Mouse (Mus musculus) CH12.LX (cell line): ENCODE data around the gene 2610318N02Rik. TPM values are rescaled to one million over a fixed set of nuclear protein-coding genes. Genes with fewer than 3 reads are reported as not detected.

ENCODE experiments used
- DNase-seq: peaks from one replicate; pipeline ENCODE4 v3.0.0-alpha.2; 2013; ENCODE audit errors: extremely low read depth
- H3K27ac ChIP-seq: 2 replicates; pipeline ENCODE4 v1.5.1; 2012; ENCODE audit warnings: low read depth, mild to moderate bottlenecking, control low read depth, moderate library complexity; ENCODE audit not compliant: insufficient read depth
- H3K27me3 ChIP-seq: replicated peaks from 2 replicates; pipeline ENCODE3; 2012; ENCODE audit warnings: inconsistent platforms
- H3K36me3 ChIP-seq, 2 experiments: replicated peaks in 1 of 2; 2 replicates each; pipeline versions ENCODE3 to v1.6.1; 2012; ENCODE audit warnings: inconsistent platforms in 1 of 2, low read length in 1 of 2, mild to moderate bottlenecking in 1 of 2, mixed read lengths in 1 of 2, moderate library complexity in 1 of 2; ENCODE audit not compliant: control insufficient read depth in 1 of 2, insufficient read depth in 1 of 2
- H3K4me1 ChIP-seq, 2 experiments: 2 replicates each; pipeline ENCODE4 v1.6.1; 2012; ENCODE audit warnings: inconsistent platforms in 1 of 2, moderate library complexity in 1 of 2; ENCODE audit not compliant: insufficient read depth in 2 of 2, control insufficient read depth in 1 of 2
- H3K4me2 ChIP-seq: 2 replicates; pipeline ENCODE4 v1.6.1; 2012; ENCODE audit warnings: low read depth, mild to moderate bottlenecking, control low read depth; ENCODE audit not compliant: poor library complexity, insufficient read depth, severe bottlenecking
- H3K4me3 ChIP-seq, 3 experiments: fragments of 150-350 bp in 1 of 3; sonication (generic) in 1 of 3; replicated peaks in 1 of 3; 2 replicates each; pipeline versions ENCODE3 to v1.5.1; 2011 to 2012; ENCODE audit warnings: low read depth in 2 of 3, low read length in 2 of 3, mild to moderate bottlenecking in 2 of 3, moderate library complexity in 2 of 3, control low read depth in 1 of 3, improper control_type of control experiment in 1 of 3, inconsistent platforms in 1 of 3, mixed read lengths in 1 of 3; ENCODE audit not compliant: poor library complexity in 1 of 3
- H3K79me2 ChIP-seq: replicated peaks from 2 replicates; pipeline ENCODE4 v1.6.1; 2012; ENCODE audit warnings: mild to moderate bottlenecking, moderate library complexity; ENCODE audit not compliant: control insufficient read depth, poor library complexity, insufficient read depth, severe bottlenecking; ENCODE audit errors: extremely low read depth
- H3K9ac ChIP-seq: 2 replicates; pipeline ENCODE4 v1.6.1; 2012; ENCODE audit warnings: low read depth, mild to moderate bottlenecking, control low read depth, moderate library complexity; ENCODE audit not compliant: insufficient read depth
- H3K9me3 ChIP-seq: replicated peaks from 2 replicates; pipeline ENCODE3; 2012; ENCODE audit warnings: low read length, inconsistent platforms, mixed read lengths
- CHD1 ChIP-seq: IDR thresholded peaks from 2 replicates; pipeline ENCODE4 v1.6.1; 2012; ENCODE audit warnings: low read depth, low read length, improper control_type of control experiment, inconsistent platforms
- CTCF ChIP-seq, 2 experiments: IDR thresholded peaks in 1 of 2; conservative IDR thresholded peaks in 1 of 2; 2 replicates each; pipeline ENCODE4 v1.5.1; 2011 to 2012; ENCODE audit warnings: low read depth in 2 of 2, low read length in 2 of 2, improper control_type of control experiment in 1 of 2, inconsistent platforms in 1 of 2, mild to moderate bottlenecking in 1 of 2, moderate library complexity in 1 of 2
- E2F4 ChIP-seq: IDR thresholded peaks from 2 replicates; pipeline ENCODE4 v1.6.1; 2011; ENCODE audit warnings: low read depth, low read length, improper control_type of control experiment; ENCODE audit not compliant: insufficient replicate concordance
- HCFC1 ChIP-seq: IDR thresholded peaks from 2 replicates; pipeline ENCODE4 v1.6.1; 2012; ENCODE audit warnings: low read depth, mild to moderate bottlenecking, inconsistent platforms, low read length, improper control_type of control experiment
- IRF4 ChIP-seq: IDR thresholded peaks from 2 replicates; pipeline ENCODE4 v1.6.1; 2014; ENCODE audit warnings: low read depth, mild to moderate bottlenecking, inconsistent platforms, low read length, improper control_type of control experiment
- KAT2A ChIP-seq: IDR thresholded peaks from 2 replicates; pipeline ENCODE4 v1.6.1; 2012; ENCODE audit warnings: low read length, improper control_type of control experiment, inconsistent platforms; ENCODE audit not compliant: insufficient replicate concordance
- MAX ChIP-seq: IDR thresholded peaks from 2 replicates; pipeline ENCODE4 v1.6.1; 2011; ENCODE audit warnings: low read length, improper control_type of control experiment
- MAZ ChIP-seq: IDR thresholded peaks from 2 replicates; pipeline ENCODE4 v1.6.1; 2012; ENCODE audit warnings: low read depth, mild to moderate bottlenecking, inconsistent platforms, low read length, improper control_type of control experiment, moderate library complexity
- MEF2A ChIP-seq: IDR thresholded peaks from 2 replicates; pipeline ENCODE4 v1.6.1; 2014; ENCODE audit warnings: low read depth, mild to moderate bottlenecking, inconsistent platforms, low read length, improper control_type of control experiment, borderline replicate concordance
- MXI1 ChIP-seq: IDR thresholded peaks from 2 replicates; pipeline ENCODE4 v1.6.1; 2011; ENCODE audit warnings: mild to moderate bottlenecking, low read depth, low read length, improper control_type of control experiment
- NRF1 ChIP-seq: IDR thresholded peaks from 2 replicates; pipeline ENCODE4 v1.6.1; 2014; ENCODE audit warnings: low read depth, mild to moderate bottlenecking, inconsistent platforms, low read length, improper control_type of control experiment, moderate library complexity
- PAX5 ChIP-seq: IDR thresholded peaks from 2 replicates; pipeline ENCODE4 v1.6.1; 2012; ENCODE audit warnings: low read length, inconsistent platforms, mixed read lengths
- RAD21 ChIP-seq: IDR thresholded peaks from 2 replicates; pipeline ENCODE4 v1.6.1; 2011; ENCODE audit warnings: low read depth, mild to moderate bottlenecking, low read length, improper control_type of control experiment, moderate library complexity
- RCOR1 ChIP-seq: conservative IDR thresholded peaks from 2 replicates; pipeline ENCODE4 v1.6.1; 2012; ENCODE audit warnings: low read depth, mild to moderate bottlenecking, inconsistent platforms, low read length, improper control_type of control experiment
- UBTF ChIP-seq: IDR thresholded peaks from 2 replicates; pipeline ENCODE4 v1.6.1; 2012; ENCODE audit warnings: low read depth, mild to moderate bottlenecking, inconsistent platforms, low read length, improper control_type of control experiment, moderate library complexity
- USF1 ChIP-seq: IDR thresholded peaks from 2 replicates; pipeline ENCODE4 v1.6.1; 2014; ENCODE audit warnings: low read depth, mild to moderate bottlenecking, inconsistent platforms, low read length, improper control_type of control experiment
- USF2 ChIP-seq: conservative IDR thresholded peaks from 2 replicates; pipeline ENCODE4 v1.6.1; 2011; ENCODE audit warnings: low read depth, low read length, improper control_type of control experiment
- ZC3H11A ChIP-seq: IDR thresholded peaks from 2 replicates; pipeline ENCODE4 v1.6.1; 2012; ENCODE audit warnings: low read depth, mild to moderate bottlenecking, inconsistent platforms, low read length, improper control_type of control experiment
- ZKSCAN1 ChIP-seq: IDR thresholded peaks from 2 replicates; pipeline ENCODE4 v1.6.1; 2012; ENCODE audit warnings: low read depth, inconsistent platforms, low read length, improper control_type of control experiment, borderline replicate concordance
- ZMIZ1 ChIP-seq: IDR thresholded peaks from 2 replicates; pipeline ENCODE4 v1.6.1; 2012; ENCODE audit warnings: low read depth, mild to moderate bottlenecking, inconsistent platforms, low read length, improper control_type of control experiment
- dilution Hi-C: fragments of 300-500 bp; cut with MboI; formaldehyde crosslinking; loops from 2 replicates; pipeline ENCODE4 v1.14.3; 2020; ENCODE audit warnings: low sequenced_read_pairs; ENCODE audit not compliant: extremely low pct_unique_long_range_greater_than_20kb, extremely low pct_ligation_motif_present
- in situ Hi-C: fragments of 300-500 bp; cut with MboI; formaldehyde crosslinking; loops from 3 replicates; pipeline ENCODE4 v1.14.3; 2019; ENCODE audit warnings: low sequenced_read_pairs, low pct_ligation_motif_present, low pct_unique_long_range_greater_than_20kb, mixed read lengths
- polyA plus RNA-seq: library from polyadenylated mRNA; unstranded; fragments of >175 nt; gene quantifications from 2 replicates; pipeline ENCODE4 v1.2.1, GENCODE M21; 2012; ENCODE audit warnings: low read depth; ENCODE audit not compliant: insufficient read length
- total RNA-seq, 2 experiments: library from RNA; depleted of rRNA; stranded (reverse); fragments of 300-350 nt in 1 of 2; fragments of >200 nt in 1 of 2; gene quantifications; 2 replicates each; pipeline ENCODE4 v1.2.3; 2012 to 2014

2610318N02Rik gene
- total and polyA plus RNA-seq, 3 experiments, result 21.0 to 78.4 (median 33.3) TPM

DNA sequence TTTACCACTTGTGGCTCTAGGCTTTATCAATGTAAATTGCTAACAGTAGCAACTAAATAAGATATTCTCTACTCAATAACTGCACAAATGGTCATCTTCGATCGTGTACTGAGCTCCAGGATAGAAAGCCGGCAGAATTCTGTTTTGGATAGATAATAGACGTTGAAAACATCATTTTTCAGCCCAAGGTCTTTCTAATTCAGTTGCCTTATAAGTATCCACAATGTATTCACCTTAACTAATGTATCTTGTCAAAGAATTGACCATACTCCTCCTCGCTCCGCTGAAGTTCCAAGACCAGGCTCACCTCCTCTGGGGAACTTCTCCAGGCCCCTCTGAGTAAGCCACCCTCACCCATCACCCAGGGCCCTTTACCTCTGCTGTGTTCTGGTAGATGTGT, 54.3 kb downstream of the 2610318N02Rik start:
- H3K27ac ChIP-seq, result no peak overlapping the region
- H3K36me3 ChIP-seq, result no peaks in the 10 kb centered on the region
- peaks cover 10 to 21% of the 10 kb centered on the region in 2 experiments for H3K4me1 ChIP-seq
- DNase-seq, result no peak
- H3K27me3 ChIP-seq, result peaks cover 38% of the 10 kb centered on the region
- peak overlapping the region in 2 of 3 experiments; percentile 55 to 62 for H3K4me3 ChIP-seq
- dilution Hi-C loops, result no loop called here
- no peaks in the 10 kb centered on the region for H3K79me2 ChIP-seq
- TF ChIP-seq CHD1, result no peak
- no peak for TF ChIP-seq CTCF (conservative IDR thresholded peaks at IDR 0.05 in 1 of 2, IDR thresholded peaks at IDR 0.05 in 1 of 2; ENCODE audit: low read depth in 2 of 2, low read length in 2 of 2)
- no peak for TF ChIP-seq RAD21
- TF ChIP-seq MAZ, result no peak
- TF ChIP-seq MEF2A, result no peak
- no peak for TF ChIP-seq NRF1
- no peak for TF ChIP-seq ZC3H11A
- TF ChIP-seq MXI1, result no peak
- no peak for TF ChIP-seq UBTF
- TF ChIP-seq MAX, result no peak
- no peak for TF ChIP-seq PAX5
- no peak for TF ChIP-seq USF2
- no peak for TF ChIP-seq RCOR1
- TF ChIP-seq IRF4, result no peak
- no peak for TF ChIP-seq USF1
- no peak for TF ChIP-seq HCFC1
- TF ChIP-seq ZKSCAN1, result no peak
- TF ChIP-seq KAT2A, result no peak
- no peak for TF ChIP-seq ZMIZ1
- TF ChIP-seq E2F4, result no peak
- TF ChIP-seq, all 38 proteins: peak for 0
- peak overlapping the region; percentile 69; the same call in 1 of the 2 replicates for H3K9ac ChIP-seq
- in situ Hi-C loops, result loop anchor here (10.0 kb wide), 1 partner anchor 146 kb away; no protein-coding TSS in a partner anchor
- peak overlapping the region; percentile 79; the same call in 1 of the 2 replicates for H3K4me2 ChIP-seq
- peaks cover 7% of the 10 kb centered on the region for H3K9me3 ChIP-seq
